Mouse (Mus musculus) left cerebral cortex, adult 8-10 months (tissue): ENCODE results near the gene Rflna. TPM values are rescaled to one million over a fixed set of nuclear protein-coding genes. Genes with fewer than 3 reads are reported as not detected.

Experiments
- DNase-seq, 2 experiments: peaks; one replicate each; pipeline ENCODE4 v3.0.0; 2022; ENCODE audit warnings: low spot score in 2 of 2
- total RNA-seq, 4 experiments: library from RNA; stranded (reverse); gene quantifications; 2 replicates each; pipeline ENCODE4 v1.2.4; 2022

Gene Rflna
- total RNA-seq, 4 experiments from 2014 or later = 0.28 to 0.70 (median 0.60) TPM

DNA sequence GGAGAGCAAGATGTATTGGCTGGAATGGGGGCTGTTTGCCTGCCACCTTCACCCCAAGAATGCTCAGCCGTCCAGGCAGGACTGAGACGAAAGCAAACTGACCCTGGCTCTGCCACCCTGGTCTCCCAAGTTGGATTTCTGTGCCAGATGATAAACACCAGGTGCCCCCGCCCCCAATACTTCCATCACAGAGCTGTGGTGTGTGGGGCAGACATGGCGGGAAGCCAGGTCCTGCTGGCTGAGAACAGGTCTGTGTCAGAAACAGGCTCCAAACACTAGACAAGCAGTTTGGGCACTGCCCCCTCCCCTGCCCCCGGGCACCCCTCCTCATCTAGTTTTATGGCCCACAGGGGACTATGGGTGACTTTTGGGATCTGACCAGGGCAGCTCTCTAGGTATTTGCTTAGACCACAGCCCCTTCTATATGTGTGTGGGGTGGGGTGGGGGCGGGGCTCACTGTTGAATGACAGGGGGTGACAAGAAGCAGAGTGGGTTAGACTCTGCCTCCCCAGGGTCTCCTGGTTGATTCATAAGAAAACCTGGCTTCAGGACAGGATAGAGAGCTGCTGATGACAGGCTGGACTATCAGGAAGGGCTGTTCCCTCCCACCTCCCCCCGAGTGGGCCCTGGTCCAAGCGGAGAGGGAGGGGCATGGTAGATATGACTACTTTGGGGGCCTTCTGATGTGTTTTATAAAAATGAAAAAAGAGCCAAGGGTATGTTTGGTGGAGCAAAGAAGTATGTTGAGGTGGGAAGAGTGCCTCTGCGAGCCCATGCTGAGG, 3.0 kb downstream of the Rflna start:
- DNase-seq = peak in 1 of 2 experiments; percentile 8

DNA sequence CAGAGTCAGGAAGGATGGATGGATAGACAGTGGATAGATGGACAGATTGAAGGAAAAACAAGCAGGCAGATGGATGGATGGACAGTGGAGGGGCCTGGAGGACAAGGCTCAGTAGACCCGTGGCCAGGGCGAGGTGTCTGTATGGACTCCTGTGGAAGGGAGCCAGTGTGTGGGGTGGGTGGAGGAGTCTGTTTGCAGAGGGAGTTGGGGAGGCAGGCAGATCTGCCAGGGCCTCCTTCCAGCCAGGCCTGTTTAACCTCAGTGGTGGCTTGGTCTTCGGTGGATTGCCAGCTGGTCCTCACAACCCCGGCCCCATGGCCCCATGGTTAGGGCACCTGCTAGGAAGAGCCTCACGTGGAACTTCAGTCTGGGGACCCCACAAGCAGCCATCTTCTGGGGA, 3.9 kb downstream of the Rflna start:
- peak in 1 of 2 experiments; percentile 6 for DNase-seq

DNA sequence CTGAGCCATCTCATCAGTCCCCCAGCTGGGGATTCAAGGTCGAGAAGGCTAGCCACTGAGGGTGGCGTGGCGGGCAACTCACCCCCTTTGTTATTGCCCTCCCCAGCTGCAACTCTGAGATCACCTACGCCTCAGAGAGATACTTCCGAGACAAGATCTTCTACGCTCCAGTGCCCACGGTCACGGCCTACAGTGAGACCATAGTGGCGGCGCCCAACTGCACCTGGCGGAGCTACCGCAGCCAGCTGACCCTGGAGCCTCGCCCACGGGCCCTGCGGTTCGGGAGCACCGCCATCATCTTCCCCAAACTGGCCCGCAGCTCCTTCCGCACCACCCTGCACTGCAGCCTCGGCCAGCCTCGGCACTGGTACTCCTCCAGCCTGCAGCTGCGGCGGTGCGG, 8.1 kb downstream of the Rflna start:
- no peak for DNase-seq

DNA sequence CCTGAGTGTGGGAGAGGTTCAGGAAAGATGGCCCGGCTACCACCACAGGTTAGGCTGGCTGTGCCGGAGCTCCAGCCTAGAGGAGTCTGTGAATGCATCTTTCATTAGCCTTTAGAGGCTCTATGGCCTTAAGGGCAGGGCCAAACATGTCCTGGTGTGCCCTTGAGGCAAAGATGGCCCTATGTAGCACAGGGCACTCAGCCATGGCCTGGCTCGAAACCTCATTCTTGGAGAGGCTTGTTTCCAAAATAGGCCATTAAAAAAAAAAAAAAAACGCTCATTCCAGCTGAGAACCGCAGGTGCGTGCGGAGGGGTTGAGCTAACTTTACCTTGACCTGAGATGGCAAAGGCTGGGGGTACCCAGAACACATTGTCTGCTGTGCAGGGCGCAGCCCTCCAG, 8.6 kb downstream of the Rflna start:
- no peak for DNase-seq

DNA sequence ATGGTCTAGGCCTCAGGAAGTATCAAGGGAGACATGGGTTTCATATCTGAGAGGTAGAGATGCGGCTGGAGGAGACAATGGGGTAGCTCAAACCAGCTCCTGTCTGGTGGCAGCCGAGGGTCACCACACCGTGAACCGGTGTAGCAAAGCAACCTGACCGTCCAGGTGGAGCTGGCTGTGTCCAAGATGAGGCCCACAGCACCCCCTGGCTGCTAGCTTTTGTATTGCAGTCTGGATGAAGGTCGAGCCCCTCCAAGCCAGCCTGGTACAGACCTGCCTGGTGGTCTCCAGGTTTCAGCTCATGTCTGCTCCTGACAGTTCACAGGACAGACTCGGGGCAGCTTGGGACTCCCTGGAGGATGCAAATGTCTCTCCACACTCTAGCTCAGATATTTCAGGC, 11.5 kb downstream of the Rflna start:
- peak in 1 of 2 experiments; percentile 72 for DNase-seq

DNA sequence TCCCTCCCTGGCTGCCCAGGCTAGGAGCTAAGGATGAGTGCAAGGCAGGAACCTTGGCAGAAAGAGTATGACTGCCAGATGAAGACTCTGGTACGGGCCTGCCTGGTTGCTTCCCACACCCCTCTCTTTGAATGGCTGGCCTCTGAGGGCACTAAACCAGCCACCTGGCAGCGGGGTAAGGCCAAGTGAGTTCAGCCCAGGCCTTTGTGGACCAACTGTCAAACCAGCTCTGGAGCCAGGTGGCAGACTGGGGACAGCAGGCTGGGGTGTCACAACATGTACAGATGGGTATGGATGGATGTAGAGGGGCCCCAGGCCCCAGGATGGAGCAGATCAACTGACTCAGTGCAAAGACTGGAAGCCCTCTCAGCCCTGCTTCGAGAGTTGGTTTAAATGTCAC, 12.0 kb downstream of the Rflna start:
- no peak for DNase-seq

DNA sequence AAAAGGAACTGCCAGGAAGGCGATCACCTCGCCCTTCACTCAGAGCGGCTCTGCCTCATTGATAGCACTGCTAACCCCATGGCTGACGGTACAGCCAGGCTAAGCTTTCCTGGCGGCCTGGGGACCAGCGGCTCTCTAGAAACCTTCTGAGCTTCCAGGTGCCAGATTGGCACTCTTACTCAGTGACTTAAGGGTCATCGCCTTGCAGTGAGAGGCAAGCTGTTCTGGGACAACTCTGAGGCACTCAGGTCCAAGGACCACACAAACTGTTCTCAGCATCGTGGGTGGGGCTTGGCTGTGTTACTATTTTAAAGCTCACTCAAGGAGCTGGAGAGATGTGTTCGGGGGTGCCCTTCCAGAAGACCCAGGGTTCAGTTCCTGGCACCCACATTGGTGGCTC, 12.6 kb downstream of the Rflna start:
- no peak for DNase-seq

DNA sequence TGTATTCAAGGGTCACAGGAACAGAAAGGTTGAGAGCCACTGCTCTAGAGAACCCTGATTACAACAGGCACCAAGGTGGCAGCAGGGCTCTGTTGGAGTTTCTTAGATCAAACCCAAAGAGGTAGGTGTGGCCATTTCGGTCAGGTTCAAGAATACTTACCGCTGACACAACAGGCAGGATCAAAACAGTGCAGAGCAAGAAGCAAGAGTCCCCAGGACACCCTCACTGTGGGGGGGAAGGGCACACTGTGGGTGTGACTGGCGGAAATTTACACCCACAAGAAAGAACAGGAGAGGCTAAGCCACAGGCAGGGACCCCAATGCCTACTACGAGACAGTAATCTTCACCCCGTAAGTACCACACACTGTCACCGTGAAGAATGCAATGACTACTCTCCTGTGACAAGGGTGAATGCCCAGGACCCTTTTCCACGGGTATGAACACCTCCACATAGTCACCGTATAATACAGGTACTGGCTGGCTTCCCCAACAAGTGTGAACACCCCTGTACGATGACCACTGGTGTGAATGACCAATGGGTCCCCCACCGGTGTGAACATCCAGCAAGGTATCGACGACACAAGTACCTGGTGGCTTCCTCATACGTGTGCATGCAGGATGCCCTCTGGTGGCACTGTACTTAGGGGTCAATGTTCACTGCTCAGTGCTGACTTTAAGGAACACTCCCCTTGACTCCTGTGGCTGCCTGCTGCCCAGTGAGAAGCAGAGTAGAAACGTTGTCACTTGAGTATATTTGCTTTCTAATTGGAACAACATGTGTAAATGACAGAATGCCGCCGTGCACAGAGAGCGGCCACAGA, 13.6 kb downstream of the Rflna start:
- DNase-seq = no peak

DNA sequence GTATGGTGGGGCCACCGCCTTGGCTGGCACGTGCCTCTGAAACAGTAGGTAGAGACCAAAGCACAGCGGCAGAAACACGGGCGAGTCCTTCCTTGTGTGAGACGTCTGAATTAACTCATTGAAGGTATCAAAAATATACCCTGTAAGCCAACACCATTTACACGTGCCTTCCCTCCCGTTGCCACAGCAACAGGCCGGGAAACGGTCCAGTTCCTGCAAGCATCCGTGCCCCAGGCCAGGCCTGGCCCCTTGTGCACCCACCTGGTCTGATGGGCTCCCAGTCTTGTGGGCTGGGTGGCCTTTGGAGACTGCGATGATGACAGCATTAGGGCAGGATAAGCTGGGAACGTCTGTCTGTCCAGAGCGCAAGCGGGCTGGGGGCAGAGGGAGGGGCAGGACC, 14.3 kb downstream of the Rflna start:
- DNase-seq = no peak

DNA sequence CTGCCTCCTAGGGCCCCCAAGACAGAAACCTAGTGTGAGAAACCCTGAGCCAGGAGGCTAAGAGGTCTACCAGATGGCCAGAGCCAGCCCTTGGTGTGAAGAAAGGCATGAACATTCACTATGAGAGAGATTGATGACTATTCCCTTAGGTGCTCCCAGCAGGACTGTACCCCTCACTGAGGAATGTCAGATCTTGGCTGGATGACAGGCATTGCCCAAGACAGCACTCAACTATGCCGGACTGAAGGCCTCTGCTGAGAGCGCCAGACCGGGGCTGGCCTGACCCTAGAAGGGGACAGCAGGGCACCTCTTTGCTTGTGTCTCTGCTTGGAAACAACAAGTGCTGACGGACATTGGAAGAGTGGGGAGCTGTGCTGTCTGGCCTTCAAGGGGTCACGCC, 16.1 kb downstream of the Rflna start:
- no peak for DNase-seq

DNA sequence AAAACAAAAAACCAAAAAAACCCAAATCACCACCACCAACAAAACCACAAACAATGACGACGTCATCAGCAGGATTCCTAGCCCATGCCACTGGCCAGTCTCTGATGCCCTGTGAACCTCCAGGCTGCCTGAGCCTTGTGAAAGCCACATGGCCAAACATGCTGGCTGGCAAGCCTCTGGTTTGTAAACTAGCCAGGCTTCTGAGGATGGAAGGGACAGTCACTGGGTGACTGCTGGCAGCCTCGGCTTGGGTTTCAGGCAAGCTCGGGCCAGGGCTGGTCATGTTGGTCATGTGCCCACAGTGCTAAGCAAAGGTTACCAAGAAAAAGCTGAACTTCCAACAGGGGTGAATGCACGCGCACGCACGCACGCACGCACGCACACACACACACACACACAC, 18.3 kb downstream of the Rflna start:
- no peak for DNase-seq

DNA sequence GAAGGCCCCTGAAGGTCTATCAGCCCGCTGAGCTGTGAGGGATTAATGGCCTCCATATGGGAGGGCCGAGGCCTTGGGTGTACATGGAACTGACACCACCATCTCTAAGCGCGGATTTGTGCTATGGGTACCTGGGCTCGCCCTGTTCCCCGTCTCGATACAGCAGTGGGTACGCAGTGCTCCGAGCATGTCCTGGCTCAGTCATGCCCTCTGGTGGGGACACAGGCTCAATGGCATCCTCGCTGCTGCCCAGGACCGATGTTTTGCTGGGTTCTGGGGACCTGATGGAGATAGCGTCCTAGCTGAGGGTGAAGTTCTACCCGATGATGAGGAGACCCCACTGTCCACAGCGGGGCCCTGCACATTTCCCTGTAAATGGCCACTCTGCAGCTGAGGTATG, 21.0 kb downstream of the Rflna start:
- no peak for DNase-seq

DNA sequence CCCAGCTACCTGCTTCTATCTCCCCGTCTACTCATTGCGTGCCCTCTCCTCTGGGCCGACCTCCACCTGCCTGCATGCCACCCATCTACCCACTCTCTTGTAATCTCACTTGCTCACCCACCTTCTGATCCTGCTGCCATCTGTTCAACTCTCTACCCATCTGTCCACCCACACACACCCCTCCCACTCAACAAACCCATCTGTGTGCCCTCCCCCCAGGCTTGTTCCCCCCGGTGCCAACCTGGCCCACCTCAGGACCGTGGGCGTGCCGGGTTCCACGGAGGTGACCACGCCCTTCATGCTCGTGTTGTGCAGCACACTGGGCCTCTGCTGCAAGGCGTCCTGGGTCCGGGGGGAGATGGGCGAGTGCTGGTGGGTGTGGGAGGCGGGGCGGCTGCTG, 25.4 kb downstream of the Rflna start:
- DNase-seq = peak in 1 of 2 experiments; percentile 56

DNA sequence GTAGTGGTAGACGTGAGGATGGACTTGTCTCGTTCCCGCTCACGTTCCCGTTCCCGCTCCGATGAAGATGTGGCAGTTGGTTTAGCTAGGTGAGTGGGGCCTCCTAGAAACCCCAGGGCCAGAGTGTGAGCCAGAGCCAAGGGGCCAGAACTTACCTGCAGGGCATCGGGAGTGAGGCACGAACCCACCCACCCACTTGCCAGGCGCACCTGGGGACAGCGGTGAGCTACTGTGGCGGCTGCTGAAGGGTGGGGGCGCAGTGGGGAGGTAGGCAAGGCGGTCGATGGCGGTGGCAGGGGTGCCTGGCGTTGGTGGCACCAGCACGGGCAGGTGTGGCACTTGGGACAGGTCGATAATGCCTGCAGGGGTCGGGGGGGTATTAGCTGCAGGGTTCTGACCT, 25.9 kb downstream of the Rflna start:
- DNase-seq = no peak

DNA sequence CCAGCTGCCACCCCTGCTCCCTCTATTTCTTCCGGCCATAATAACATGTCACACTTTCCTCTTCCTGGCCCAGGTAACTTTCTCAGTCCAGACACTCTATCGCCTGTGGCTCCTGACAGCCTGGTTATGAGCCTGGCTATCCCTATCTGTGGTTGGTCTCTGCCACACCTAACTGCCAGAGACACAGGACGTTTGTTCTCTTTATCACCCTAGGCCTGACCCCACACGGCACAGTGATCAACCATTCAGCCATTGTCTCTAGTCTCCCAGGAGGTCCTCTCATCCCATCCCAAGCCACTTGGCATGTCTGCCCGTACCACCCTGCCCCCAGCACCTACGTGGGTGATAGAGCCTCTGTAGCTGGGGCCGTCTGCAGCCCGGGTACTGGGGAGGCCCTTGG, 33.5 kb downstream of the Rflna start:
- DNase-seq = no peak

DNA sequence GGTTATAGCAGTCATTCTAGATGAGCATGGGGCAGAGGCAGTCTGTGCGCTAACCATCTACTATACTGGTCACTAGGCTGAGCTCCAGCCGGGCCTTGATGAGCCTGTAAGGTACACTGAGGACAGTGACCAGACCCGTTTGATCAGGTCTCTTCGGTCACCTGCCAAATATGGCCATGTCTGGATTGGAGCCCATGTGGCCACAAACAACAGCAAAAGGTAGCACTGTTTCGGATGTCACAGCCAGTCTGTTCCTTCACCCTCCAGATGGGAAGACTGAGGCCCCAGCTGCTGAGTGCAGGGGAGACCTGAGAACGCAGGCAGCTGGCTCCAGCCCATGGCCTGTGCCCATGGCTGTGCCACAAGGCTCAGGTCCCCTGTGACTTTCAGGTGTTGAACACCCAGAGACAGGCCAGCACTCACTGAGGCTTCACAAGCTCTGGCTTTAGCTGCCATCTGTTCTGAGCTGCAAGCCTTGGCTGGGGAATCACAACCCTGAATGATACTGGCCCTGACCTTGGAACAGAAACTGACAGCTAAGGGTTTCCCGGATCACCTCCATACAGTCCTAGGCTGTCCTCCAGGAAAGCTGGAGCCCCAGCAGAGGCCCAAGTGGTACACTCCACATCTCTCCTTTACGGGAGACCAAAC, 36.5 kb downstream of the Rflna start:
- DNase-seq = no peak

DNA sequence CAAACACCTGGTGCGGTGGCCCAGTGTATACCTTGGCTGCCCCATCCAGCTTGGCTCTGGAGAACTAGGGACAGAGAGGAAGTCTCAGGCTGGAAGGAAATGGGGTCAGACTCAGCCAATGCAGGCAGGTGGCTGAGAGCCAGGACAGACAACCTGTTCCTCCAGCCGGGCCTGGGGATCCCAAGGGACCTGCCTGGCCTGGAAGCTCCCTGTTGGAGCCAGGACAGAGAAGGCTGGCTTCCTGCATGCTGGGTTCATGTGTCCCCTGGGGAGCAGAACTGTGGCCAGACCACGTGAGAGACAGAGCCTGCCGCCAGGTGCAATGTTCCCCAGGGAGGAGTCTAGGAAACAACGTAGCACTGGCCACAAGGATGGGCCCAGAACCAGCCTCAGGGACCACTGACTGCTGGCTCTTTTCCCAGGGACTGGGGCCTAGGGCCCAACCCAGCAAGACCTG, 37.1 kb downstream of the Rflna start:
- DNase-seq = no peak

DNA sequence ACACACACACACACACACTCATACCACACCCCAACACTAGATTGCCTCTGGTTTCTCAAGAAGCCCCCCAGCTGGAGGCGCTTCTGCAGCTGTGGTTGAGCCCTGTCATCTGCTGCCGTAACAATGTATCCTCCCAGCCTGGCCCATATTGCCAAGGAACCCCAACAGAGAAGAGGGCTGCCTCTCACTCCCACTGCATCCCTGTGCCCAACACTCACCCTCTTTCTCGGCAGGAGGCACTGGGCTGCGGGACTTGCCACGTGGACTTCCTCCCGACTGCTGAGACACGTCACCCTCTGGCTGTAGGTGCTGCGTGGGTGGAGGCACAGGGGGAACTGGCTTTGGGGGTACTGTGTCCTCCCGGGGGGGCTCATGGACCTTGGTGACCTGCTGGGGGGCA, 38.6 kb downstream of the Rflna start:
- peak in 1 of 2 experiments; percentile 64 for DNase-seq

DNA sequence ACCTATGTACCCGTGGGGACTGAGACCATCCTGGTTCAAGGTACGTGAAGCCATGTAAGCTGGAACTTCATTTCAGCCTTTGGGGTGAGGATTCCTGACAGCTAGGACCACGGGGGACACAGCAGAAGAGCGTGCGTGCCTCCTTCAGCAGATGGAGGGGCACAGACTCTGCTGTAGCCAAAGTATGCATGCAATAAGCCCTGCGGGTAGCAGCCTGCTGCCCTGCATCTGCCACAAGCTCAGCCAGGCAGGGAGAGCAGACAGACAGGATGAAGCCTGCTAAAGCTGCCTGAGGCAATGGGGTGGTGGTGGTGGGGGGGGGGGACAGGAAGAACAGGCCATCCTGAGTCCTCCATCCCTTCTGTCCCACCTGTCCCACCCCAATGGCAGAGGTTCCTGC, 40.4 kb downstream of the Rflna start:
- DNase-seq = no peak

DNA sequence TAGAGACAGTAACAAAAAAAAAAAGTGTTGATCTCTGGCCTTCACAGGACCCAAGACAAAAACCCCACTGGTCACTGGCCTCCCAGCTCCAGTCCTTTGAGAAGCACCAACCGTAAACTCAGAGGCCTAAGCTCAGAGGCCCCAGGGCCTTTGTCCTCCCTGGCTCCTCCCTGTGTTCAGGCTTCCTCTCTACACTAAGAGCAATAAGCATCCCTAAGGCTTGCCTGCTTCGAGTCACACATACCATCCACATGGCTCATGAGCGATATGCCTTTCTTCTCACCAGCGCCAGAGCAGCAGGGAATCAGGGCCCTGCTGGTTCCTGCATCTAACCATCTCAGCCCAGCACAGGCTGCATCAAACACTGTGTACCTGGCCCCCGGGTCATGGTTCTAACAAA, 42.2 kb downstream of the Rflna start:
- no peak for DNase-seq

DNA sequence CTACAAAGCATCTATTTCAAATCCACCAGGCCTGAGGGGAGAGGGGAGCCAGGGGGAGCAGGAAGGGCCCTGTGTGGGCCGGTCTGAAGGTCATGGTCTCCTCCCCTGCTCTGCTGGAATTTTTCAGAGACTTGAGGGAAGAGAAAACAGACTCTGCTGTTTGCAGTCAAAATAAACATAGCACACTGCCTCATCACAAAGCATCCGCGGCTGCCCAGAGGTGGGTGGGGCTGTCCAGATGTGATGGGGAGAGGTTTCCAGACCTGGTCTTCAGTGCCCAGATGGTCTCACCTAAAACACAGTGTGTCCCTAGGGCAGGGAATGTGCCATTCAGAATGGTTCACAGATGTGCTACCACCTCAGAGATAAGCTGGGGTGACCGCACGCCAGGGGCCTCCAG, 43.4 kb downstream of the Rflna start:
- no peak for DNase-seq

DNA sequence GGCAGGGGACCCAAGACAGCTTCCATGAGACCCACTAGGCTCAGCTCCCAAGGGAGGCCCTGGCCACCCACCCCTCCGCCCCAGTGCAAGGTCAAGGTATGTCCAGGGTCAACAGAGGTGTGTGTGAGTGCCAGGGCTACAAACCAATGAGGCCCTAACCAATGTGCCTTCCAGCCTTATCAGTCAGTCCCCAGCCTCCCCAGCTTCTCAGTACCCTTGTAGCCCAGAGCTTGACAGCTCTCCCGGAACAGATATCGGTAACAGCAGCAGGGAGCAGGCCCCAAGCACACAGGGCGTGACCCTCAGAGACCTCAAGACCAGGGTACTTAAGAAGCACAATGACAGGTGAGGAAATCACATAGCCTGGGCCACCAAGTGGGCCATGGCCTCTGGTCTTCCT, 46.5 kb downstream of the Rflna start:
- DNase-seq = no peak
